Mouse (Mus musculus): ENCODE results near the gene Pde4b.

Pde4b gene

DNA sequence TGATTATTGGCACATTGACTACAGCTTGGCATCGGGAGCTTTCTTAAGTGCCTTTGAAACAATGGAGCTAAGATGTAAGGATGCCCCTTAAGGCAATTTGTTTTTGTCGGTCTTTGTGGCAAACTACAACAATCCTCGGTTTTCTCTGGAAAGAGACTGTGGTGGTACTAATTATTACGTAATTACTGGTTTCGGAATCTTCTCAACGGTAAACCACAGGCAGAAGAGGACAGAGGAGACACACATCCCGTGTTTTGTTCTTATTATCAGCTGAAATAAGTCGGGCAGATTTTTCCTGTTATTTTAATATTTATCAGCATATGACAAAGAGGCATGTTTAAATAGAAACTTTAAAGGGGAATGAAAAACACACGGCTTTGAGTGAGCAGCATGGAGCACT is 420.0 kb downstream of the Pde4b start:
- DNase-seq (ENCODE audit: low spot score in 2 of 2) = no peak

DNA sequence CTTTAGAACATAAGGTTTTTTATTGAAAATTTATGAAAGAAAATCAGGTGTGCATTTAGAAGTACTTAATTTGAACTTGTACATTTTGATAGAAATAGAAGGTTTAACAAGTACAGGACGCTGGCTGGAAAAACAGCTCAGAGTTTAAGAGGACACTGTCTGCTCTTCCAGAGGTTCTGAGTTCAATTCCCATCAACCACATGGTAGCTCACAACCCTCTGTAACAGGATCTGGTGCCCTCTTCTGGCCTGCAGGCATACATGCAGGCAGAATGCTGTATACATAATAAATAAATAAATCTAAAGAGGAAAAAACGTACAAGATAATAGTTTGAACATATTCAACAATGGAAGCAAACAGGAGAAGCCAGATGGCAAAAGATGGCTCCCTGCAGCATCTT is 420.4 kb downstream of the Pde4b start:
- no peak for DNase-seq (ENCODE audit: low spot score in 2 of 2)

DNA sequence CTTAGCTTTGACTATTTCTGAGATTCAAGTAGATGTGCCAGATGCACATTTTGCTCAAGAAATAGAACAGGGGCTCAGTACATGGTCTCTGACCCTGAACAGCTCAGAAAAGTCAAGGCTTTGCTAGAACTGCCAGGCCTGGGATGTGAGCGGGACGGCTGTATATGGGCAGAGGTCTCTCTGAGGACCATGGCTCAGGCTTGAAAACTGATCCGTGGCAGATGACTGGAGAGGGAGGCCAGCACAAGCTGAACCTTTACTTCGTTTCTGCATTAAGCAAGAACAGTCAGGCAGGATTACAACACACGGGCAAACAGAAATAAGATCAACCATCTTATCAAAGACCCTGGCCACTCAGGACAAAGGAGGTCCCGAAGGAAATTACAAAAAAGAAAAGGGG is 422.7 kb downstream of the Pde4b start:
- DNase-seq (ENCODE audit: low spot score in 2 of 2) = no peak

DNA sequence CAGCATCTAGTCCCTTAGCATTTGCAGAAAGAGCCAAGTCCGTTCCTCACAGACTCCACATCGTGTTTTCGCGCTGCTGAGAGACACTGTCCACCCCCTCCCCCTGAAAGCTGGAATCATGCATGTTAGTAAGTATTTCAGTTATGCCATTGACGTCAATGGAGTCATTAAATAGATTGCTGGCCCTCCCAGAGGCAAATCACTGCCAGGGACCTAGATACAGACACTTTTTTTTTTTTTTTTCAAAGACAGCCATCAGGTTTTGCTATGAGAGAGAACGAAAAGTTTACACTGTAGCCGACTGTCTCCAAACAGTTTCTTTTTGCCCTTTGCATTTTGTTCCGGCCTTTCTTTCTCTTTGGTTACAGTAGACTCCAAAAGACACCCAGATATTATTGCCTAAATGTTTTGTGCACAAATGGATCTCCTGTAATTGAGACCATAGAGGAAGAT is 423.6 kb downstream of the Pde4b start:
- peak in 1 of 2 experiments; percentile 38 for DNase-seq (ENCODE audit: low spot score in 2 of 2)

DNA sequence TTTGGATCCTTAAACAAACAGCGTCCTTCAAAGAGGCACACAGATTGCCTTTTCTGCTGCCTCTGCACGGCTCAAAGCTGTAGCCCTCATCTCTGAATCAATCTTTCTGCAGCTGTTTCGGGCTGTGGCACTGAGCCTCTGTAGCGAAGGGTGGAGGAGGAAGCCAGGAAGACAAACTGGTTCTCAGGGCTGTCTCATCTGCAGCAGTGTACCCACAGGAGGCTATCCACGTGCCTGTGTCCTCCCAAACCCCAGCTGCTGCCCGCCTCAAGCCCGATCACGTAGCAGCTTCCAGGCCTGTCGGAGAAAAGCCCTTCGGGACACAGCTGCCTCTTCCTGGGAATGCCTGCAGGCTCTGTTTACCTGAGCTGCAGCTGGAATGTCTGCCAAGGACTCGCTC is 424.2 kb downstream of the Pde4b start:
- peak in 1 of 2 experiments; percentile 7 for DNase-seq (ENCODE audit: low spot score in 2 of 2)

DNA sequence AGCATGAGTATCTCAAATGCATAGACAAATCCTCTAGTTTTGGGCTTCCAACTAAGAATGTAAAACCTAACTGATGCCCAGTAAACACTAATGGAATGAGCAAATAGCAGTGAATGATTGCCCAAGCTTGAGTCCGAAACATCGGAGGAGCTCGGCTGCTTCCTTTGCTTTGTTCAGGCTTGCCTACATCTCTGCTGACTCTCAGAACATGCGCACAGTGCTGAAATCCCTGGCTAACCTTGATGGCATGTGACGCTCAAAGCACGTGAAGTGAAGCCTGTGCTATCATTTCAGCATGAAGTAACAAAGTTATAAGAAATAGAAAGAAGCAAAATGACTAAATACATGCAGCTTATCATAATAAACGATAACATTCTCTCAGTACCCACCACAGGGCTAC is 425.6 kb downstream of the Pde4b start:
- no peak for DNase-seq (ENCODE audit: low spot score in 2 of 2)

DNA sequence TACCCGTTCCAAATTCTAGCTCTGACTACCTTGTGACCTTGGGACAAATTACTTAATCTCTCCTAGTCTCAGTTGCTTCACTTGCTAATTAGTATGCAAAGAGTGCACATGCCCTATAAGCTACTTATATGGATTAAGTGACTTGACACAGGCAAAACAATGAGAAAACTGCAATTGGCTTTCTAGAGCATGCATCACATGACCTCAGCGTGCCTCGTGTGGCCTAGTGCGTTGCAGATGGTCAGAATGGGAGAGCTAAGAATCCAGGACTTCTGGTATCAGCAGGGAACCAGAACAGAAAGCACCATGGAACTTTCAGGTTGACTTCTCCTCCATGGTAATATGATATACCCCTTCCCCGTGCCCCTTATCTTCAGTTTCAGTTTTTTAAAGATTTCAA is 426.2 kb downstream of the Pde4b start:
- no peak for DNase-seq (ENCODE audit: low spot score in 2 of 2)

DNA sequence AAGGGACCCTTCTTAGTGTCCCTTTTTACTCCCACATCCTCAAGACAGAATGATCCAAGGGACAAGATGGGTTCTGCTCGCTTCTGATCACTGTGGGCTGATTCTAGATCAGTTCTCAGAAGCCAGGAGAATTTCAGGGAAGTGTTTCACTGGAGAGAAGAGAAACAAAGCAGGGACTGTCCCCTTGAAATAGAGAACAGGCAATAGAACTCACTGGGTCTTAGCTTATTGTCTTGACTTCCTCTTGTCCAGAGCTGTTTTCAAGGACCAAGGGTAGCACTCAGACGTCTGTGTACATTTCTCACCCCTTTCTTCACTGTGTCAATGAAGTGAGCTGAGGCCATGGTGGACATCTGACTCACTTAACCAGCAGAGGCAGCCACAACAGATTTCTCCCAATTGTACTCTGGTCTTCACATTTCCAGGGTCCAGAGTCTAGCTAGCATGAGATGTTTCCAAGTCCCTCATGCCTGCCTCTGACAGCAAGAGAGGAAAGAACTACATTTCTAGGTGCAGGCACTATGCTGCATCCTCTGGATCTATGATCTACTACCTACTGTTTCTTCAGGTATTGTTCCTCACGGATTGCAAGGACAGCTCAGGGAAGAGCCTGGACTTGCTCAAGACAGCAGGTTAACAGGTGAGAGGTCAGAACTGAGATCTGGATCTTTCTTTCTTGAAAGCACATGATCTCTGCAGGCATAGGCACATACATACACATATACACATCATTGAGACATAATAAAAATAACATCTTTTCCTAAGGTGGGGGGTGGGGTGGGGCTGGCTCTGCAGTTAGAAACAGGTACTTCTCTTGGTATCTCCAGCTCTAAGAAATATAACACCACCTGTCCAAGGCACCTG is 427.9 kb downstream of the Pde4b start:
- no peak for DNase-seq (ENCODE audit: low spot score in 2 of 2)

DNA sequence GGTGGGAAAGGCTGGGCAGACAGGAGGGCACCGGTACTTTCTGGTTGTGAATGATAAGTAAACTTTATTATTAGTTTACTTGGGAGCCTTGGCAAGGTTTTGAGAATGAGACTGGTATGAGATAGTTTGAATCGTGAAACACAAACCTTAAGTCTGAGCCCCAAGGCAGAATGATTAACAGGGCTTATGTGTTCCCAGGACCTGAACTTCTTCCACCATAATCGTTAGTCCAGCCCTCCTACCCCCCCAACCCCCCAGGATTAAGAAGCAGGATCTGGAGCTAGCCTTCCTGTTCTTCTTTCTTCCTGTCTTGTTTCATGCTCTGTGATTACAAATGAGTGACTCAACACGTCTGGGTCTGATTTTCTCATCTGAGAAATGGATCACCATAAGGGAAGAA is 429.1 kb downstream of the Pde4b start:
- no peak for DNase-seq (ENCODE audit: low spot score in 2 of 2)

DNA sequence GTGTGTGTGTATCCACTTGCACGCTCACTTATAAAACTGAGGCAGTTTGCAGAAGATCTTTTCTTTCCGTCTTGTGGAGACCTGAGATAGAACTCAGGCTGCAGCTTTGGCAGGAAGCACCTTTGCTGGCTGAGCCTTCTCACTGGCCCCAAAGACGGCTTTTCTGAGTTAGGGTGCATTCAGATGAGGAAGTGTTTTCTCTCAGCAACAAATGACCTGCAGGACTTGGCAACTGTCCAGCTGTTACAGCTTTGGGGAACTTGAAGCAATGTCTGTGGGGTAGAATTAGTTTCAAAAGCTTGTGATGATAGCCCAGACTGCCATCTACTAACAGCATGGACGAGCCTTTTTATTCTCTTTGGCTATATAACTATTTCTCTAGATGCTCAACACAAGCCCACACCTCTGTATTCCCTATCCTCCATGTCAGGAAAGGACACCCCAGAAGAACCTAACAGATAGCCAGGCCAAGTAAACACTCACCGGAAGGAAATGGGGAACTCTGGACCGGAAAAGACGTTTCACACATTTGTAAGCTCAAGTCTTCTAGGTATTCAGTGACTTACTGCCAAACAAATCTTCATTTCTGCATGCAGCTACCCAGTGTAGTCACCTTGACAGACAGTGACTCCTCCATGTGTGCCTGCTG is 429.8 kb downstream of the Pde4b start:
- peak; percentile 51 to 74 for DNase-seq (ENCODE audit: low spot score in 2 of 2)

DNA sequence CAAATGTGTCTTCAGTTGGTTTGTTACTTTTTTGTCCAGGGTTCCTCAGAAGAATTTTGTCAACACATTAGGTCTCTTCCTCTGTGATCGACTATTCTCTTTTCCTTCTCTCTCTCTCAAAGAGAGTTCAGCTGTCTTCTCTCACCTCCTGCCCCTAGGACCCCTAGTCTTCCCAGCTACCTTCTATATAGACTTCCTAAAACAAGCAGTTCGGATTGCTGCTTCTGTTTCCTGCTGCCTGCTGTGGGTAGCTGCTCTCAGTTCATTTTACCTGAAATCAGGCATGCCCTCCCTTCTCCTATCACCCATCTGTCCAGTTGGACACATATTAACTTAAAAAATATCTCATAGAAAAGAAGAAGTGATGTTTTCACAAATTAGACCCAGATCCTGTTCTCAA is 430.3 kb downstream of the Pde4b start:
- DNase-seq (ENCODE audit: low spot score in 2 of 2) = no peak

DNA sequence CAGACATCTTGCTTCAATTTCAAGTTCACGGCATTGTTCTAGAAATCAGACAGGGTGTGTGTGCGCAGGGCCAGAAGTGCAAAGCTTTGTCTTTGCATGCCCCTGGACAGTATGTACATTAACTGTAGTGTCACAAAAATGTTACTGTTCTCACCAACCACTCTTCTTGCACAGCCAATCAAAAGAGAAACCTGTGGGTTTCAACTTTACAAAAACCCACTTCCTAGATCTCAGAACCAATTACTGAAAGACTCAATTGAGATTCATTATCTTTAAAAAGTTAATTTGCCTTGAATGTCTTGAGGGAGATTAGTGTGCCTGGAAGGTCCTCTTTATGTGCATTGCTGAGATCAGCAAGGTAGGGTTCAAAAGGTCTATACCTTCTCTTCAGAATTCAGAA is 431.0 kb downstream of the Pde4b start:
- no peak for DNase-seq (ENCODE audit: low spot score in 2 of 2)

DNA sequence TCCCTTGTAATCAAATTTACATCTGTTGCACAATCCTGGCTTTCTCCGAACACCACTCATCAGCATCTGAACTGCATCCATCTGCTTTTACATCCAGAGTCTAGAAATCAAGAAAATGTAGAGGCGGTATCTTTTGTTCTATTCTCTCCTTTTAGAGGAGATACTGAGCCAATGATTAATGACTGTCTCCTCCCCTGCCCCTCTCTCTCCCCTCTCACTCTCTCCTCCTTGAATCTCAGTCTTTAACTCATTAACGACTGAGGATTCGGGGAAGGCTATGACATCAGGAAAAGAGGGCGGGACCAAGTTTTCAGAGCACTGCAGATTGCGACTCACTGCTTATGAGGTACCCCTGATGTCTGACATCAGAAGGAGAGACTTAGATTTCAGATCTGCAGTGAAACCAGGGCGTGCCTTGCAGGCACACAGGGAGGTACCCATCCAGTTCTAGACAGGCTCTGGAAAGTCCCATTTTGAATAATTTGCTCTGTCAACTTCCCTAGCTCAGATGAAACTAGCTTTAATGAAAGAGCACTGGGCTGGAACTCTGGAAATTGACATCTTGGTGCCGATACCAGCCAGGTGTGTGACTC is 433.4 kb downstream of the Pde4b start:
- DNase-seq (ENCODE audit: low spot score in 2 of 2) = no peak

DNA sequence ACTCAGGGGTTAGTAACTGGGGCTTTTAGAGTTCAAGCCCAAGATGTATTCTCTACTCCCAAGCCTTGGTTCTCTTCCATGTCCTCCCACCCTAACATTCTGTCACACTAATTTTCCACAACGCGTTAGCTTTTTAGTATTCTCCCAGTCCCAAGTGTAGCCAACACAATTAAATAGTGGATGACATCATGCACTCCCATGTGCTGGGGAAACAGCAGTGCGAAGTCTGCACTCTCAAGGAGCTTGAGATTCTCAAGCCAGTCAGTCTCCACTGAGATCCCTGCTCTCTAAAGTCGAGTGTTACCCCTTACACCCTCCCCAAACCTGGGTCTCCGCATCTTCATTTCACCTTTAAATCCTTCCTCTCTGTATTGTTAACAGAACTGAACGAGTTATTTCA is 434.1 kb downstream of the Pde4b start:
- DNase-seq (ENCODE audit: low spot score in 2 of 2) = no peak

DNA sequence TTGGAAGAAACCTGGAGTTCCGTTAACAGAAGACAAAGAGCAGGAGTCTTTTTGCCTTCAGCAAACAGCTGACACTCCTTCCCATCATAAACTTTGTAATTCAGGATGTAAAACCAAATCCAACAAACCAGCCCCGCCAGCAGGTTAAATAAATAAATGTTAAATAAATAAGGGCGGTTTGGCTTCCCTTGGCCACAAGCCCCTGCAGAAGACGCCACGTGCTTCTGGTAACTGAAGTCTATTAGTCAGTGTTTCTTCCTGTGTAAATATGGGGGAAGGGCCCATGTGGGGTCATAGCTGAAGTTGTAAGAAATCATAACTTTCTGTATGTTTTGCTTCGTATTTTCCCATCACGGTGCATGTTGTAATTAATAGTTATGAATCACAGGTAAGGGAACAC is 440.0 kb downstream of the Pde4b start:
- no peak for DNase-seq (ENCODE audit: low spot score in 2 of 2)

DNA sequence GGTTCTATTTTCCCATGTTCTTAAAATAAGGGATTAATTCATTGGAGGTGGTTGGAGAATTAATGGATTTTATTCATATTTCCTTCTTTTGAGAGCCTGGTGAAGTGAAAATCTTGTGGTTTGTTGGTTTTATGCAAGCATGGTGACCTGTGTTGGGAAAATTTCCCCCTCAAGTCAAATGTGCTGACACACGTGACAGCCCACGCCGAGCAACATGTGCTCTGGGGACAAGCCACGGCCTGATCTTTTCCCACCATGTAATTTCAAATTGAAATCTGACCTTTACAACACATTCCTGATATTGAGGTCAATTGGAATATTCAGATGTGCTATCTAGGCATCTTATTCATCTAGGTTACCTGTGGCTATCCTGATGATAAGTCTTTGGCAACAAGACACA is 443.5 kb downstream of the Pde4b start:
- no peak for DNase-seq (ENCODE audit: low spot score in 2 of 2)

DNA sequence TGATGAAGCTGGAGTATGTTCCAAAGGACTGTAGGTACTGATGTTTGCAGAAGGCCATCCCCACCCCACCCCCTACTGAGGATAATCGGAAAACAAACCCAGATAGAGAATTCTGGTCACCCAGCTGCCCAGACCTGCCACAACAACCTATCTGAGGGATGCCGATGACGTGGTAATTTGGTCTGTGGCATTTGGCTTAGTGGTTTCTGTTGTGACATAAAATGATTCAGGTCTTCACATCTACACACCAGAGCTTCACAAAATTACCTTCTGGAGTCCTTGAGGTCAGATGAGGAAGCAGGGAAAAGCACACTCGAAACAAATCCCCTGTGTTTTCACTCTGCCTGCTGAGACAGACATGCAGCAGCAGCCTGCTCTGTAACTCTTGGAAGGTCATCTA is 444.4 kb downstream of the Pde4b start:
- DNase-seq (ENCODE audit: low spot score in 2 of 2) = no peak

DNA sequence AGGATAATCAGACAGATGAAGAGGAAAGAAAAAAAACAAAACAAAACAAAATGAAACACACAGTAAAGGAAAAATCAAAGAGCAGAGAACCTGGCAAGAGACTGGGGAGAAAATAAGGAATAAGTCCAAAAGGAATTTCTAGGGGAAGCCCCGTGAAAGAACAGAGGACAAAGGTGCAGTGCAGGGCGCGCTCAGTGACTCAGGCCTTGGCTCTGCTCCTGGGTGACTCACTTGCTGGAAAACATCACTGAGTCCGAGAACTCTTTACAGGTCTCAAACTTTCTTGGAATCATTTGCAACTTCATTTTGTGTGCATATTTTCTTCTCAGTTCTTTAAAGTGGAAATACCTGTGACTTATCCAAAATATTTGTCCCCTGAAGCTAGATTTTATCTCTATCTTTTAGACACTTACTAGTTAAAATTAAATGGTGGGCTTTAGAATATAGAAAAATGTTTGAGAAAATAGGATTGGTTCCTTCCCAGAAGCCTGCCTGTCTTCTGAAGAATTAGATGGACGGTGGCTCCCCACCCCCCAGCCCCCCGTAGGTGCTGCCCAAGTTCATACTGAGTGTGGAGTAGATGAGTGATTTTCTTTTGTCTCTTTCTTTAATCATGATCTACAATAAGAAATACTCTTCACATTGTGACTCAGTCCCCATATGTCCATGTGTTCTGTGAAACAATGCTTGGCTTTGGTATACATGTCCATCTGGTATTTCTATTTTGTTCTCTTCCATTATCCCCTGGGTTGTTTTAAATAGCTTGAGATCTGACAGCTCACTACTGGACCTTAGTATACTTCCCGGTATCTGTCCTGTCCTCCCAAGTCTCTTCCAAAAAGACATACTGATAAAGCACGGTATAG is 446.1 kb downstream of the Pde4b start:
- DNase-seq (ENCODE audit: low spot score in 2 of 2) = no peak

DNA sequence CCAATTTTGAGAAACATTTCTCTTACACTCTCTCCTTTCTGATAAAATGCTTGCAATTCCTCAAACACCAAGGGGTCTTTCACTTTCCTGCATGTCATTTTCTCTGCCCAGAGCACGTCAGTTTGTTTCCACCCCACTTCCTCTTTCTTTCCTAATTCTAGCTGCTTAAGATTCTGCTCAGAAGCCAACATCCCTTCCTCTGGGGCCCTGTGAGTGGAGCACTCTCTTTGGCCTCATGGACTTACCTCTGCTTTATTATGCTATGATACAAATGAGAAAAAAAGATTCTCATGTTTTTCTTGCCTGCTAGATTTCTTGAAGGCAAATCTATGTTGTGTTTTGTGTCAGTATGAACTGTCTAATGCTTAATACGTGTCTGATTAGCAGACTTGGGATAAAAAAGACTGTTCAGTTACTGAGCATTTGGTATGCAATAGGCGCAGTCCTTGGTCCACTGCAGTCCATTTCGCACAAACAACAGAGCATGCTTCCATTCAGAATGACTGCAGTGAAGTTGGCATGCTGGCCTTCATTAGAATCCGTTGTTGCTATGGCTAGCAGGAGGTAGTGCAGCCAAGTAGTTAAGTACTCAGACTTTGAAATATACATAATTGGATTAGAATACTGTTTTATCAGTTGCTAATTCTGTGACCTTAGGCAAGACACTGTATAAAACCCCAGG is 446.8 kb downstream of the Pde4b start:
- DNase-seq (ENCODE audit: low spot score in 2 of 2) = no peak

DNA sequence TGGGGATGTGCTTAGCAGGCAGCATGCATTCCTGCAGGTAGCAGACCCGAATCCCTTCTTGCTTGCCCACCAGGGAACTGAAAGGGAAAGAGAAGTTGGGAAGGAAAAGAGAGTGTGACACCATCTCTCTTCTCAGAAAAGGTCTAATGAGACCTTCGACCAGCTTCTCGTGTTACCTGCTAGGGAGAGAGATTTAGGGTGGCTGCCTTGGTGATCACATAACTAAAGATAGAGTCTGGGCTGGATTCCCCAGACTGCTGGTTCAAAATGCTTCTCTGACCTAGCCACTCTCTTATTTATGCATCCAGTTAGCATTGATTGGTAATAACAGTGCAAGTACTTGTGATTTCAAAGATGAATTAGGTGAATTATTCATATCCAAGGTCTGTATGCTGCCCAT is 448.5 kb downstream of the Pde4b start:
- no peak for DNase-seq (ENCODE audit: low spot score in 2 of 2)

DNA sequence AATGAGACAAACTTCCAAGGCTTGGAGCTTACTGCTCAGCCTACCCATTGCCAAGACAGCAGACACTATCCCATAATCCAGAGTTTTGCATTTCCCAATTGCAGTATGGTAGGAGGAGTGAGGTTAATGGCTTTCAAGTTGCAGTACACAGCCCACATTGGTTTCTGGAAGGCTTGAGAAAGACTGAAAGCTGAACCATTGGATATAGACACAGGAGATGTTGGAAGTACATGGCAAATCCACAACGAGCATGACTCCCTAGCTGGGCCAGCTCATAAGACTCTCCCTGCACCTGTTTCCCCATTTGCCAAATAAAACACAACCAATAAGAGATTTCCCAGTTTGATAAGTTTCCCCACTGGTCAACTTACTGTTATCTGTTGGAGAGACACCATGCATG is 450.9 kb downstream of the Pde4b start:
- no peak for DNase-seq (ENCODE audit: low spot score in 2 of 2)

Data from spleen, postnatal 14 days (tissue).